8 mouse cellular contexts compared by ENCODE assay signal in the genomic region with DNA sequence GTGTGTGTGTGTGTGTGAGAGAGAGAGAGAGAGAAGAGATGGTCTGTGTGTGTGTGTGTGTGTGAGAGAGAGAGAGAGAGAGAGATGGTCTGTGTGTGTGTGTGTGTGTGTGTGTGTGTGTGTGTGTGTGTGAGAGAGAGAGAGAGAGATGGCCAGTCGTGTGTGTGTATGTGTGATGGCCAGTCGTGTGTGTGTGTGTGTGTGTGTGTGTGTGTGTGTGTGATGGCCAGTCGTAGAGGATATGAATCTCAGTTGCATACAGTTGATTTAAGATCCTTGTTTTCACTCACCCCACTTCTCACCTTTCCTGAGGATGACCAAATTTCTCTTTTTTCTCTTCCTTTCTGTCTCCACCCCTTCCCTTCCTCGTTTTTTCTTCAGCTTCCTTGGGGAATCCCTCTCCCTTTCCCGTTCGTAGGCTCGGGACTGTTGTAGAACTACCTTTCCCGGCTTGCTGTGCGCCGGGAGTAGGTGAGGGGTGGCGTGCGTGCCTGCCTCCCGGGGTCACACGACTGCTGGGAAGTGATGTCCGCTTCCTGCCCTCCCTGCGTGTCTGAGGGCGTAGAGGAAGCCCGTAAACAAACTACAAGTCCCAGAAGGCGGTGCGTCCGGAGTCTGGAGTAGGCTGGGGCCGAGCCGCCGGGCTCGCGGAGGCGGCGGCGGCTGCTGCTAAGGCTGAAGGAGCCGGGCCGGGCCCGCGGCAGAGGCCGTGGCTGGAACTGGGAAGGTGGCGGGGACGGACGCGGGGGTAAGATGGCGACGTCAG. TPM values are rescaled to one million over a fixed set of nuclear protein-coding genes. Genes with fewer than 3 reads are reported as not detected.
DNase-seq lines count a peak whose midpoint lies in the region; ATAC-seq lines count a peak whose summit lies in the region.

Gene Crtc2 (plus strand): TSS at position 511 of the 766 bp plus-strand sequence.

- peak; percentile 96 for DNase-seq in MEL-GATA-1-ER (ENCODE audit: extremely low read depth, low read depth)
- DNase-seq in cerebellum, adult 8-10 months, result peak; percentile 95
- DNase-seq in forelimb bud, embryonic 11.5 days (ENCODE audit: low read depth, low spot score), result peak; percentile 97
- DNase-seq in layer of hippocampus, adult 9-10 months (ENCODE audit: low spot score), result peak; percentile 91
- DNase-seq in ovary, postnatal 10 days (ENCODE audit: low spot score), result peak; percentile 71
- DNase-seq in thymus, postnatal 10 days (ENCODE audit: low spot score in 2 of 2), result peak; percentile 88 to 89

- peak within 1 kb of the TSS; percentile 74 for H3K4me2 ChIP-seq in lung, embryonic 16.5 days (ENCODE audit: low read depth, low read length)

- H3K9me3 ChIP-seq in lung, embryonic 16.5 days (ENCODE audit: control insufficient read depth, low read length), result no peaks in the 10 kb centered on the region

- H3K9ac ChIP-seq in lung, embryonic 16.5 days (ENCODE audit: low read length), result peak within 1 kb of the TSS; percentile 95

- H3K4me1 ChIP-seq in lung, embryonic 16.5 days (replicated peaks; ENCODE audit: control insufficient read depth, insufficient read depth, low read length), result peaks cover 17% of the 10 kb centered on the region

- 1% methylated on average over 40 of the region's 40 CpGs for WGBS in lung, embryonic 16.5 days

- H3K36me3 ChIP-seq in lung, embryonic 16.5 days (ENCODE audit: control insufficient read depth, insufficient read depth, low read length), result peaks cover 18% of the 10 kb centered on the region

- ATAC-seq in hematopoietic stem cell, adult 5-6 weeks (replicated peaks in 1 of 2; ENCODE audit: insufficient read depth in 1 of 2, low FRiP score in 2 of 2, low TSS enrichment in 1 of 2, low read depth in 1 of 2, poor library complexity in 2 of 2, severe bottlenecking in 2 of 2), result peak; percentile 96 to 97
- ATAC-seq in lung, embryonic 16.5 days (ENCODE audit: low read depth), result peak; percentile 98

- peak within 1 kb of the TSS; percentile 93 for H3K27ac ChIP-seq in lung, embryonic 16.5 days (ENCODE audit: low read length)

- H3K4me3 ChIP-seq in lung, embryonic 16.5 days (ENCODE audit: low read length), result peak within 1 kb of the TSS; percentile 97

- no peaks in the 10 kb centered on the region for H3K27me3 ChIP-seq in lung, embryonic 16.5 days (ENCODE audit: control insufficient read depth, insufficient read depth, low read depth, low read length)

RNA-seq across cellular contexts. Expression of gene Crtc2, which starts in this region (rescaled TPM):
- total RNA-seq in hematopoietic stem cell, adult 5-6 weeks (2017), result 15.1 and 18.8 TPM in 2 replicates
- polyA plus RNA-seq in lung, embryonic 16.5 days (2015; fragmentation: Nextera tagmentation; extraction: Ambion mirVana), result 25.5 and 28.4 TPM in 2 replicates

Comparison
In these comparisons a context has a peak if more than half of its experiments do, and no peak if none do; other contexts are left out.
1. Peak in every context shown above with its lines: DNase-seq, ATAC-seq, H3K4me3 ChIP-seq and H3K27ac ChIP-seq.